Mouse (Mus musculus) lung, postnatal 10 days (tissue): ENCODE measurements around the gene Zcchc3.

Experiments
- DNase-seq: peaks from one replicate; pipeline ENCODE4 v3.0.0; 2021

Zcchc3 gene

DNA sequence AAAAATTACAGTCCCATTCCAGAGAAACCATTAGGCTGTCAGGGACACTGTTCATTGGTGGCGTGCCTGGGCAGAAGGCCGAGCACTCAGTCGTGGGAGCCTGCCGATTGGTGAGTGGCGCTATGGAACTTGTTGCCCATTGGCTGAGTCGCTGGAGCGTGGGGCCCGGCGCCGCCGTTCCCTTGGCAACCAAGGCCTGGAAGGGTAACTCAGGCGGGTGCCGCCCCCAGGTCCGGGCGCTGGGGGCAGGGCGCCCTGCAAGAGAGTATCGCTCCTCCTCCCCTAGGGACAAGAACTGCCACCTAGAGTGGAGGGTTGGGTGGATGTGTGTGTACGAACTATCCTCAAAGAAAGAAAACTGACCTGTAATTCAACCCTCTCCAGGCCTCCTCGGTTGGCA lies 8.7 kb downstream of the Zcchc3 start:
- DNase-seq: peak; percentile 98

DNA sequence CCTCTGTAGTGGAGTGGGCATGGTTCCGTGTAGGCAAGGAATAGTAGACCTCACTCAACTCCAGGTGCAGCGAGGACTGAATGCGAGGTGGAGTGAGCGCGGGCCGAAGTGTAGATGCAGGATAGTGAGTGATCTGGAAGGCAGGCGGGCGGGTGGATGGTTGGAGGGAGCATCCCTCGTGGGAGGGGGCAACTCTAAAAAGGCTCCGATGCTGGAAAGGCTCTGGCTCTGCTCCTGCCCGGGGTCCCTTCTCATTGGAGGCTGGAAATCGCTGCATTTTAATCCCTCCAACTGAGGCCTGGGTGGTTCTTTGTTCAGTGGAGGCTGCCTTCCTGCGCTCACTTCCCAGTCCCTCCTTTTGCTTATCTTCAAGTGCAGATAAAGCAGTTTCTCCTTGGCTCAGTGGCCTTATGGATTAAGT lies 15.7 kb downstream of the Zcchc3 start:
- DNase-seq: no peak

DNA sequence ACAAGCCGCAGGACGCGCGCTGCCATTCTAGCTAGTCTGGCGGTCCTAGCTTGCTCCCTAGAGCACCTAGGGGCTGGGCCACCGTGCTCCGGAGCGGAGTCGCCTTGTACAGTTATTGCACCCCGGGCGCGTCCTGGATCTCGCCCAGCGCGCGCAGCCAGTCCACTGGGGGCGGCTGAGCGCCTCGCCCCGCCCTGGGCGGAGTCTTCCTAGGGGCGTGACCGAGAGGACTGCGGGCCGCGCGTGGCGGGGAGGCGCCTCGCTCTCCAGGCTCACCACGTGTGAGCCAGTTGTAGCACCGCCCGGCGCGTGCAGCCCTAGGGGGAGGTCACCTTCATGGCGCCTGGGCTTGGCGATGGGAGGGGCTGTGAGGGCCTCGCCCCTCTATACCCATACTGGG lies 16.1 kb downstream of the Zcchc3 start:
- peak; percentile 98 for DNase-seq

DNA sequence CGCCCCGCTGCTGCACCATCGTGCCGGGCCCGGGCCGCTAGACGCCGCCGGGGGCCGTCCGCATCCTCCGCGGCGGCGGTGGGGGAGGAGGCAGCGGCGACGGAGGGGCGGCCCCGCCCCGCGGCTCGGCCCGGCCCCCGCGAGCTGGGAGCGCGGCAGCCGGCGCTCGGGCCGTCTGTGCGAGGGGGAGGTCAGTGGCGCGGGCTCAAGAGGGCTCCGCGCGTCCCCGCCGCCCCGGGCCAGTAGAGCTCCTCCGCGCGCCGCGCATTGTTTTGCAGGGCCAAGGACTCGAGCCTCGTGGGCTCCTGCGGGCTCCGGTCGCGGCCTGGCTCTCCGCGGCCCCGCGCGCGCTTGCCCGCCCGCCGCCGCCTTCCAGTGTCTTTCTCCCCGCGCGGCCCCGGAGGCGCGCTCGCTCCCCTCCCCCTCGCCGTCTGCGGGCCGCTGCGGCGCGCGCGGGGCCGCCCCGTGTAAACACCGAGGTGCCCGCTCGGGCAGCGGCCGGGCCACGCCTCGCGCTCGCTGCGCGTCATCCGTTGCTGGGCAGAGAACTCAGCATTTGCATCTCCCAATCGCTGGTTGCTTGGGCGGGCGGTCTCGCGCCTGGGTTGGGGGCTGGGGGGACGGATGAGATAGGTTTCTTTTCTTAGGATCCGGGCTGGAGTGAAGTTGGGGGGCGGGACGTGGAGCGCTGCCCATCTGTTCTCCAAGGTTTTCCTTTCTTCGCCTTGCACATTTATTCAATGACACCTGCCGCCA lies 17.0 kb downstream of the Zcchc3 start, which contains the start of gene Sox12:
Gene Sox12, minus strand, starts transcription at position 384 of the 756 bp plus-strand sequence.
- peak; percentile 99 for DNase-seq

DNA sequence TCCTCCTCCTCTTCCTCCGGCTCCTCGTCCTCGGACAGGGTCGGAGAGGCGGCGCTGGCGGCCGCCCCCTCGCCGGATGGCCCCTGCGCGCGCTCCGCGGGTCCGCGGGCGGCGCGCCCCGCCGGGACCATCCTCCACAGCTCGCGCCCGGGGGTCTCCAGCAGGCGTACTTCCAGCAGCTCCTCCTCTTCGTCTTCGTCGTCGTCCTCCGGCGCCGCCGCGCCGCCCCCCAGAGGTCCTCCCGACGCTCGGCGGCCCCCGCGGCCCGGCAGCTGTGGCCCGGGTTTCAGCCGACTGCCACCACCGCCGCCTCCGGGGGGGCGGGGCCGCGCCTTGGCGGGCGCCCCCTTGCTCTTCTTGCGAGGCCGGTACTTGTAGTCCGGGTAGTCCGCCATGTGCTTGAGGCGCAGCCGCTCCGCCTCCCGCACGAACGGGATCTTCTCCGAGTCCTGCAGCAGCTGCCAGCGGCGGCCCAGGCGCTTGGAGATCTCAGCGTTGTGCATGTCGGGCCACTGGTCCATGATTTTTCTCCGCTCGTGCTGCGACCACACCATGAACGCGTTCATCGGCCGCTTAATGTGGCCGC lies 17.7 kb downstream of the Zcchc3 start:
- peak; percentile 91 for DNase-seq

DNA sequence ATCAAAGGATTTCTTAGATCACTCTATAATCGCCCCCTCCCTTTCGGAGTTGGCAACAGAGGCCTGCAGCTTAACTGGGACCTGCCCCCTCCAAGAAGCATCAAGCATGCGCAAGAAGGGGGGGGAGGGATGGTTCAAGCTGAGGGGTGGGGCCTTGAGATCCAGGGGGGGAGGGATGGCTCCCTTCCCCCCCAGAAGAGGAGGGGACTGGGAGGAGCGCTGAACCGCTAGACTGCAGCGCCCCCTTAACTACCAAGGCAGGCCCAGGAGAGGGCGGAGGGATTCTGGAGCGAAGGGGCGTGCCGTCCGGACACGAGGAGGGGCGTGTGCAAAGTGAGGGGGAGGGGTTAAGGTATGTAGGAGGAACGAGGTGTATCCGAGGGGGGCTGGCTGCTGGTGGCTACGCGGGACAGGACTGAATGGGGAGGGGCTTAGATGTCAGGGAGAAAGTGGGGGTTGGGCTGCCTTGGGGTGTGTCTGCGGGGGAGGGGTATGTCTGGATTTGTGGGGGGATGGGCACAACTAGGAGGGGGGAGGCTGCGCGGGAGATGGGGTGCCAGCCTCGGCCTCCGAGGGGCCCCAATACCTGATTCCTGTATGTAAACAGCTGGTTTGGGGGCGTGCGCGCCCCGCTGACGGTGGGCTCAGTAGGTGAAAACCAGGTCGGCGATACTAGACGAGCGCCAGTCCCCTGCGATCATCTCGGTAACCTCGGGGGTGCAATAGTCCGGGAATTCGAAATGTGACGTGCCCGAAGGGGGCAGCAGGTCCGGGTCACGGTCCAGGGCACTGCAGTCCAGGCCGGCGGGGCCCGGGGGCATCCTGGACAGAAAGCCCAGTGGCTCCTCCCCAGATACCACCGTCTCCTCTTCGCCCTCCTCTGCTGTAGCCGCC lies 18.5 kb downstream of the Zcchc3 start:
- DNase-seq: peak; percentile 96

DNA sequence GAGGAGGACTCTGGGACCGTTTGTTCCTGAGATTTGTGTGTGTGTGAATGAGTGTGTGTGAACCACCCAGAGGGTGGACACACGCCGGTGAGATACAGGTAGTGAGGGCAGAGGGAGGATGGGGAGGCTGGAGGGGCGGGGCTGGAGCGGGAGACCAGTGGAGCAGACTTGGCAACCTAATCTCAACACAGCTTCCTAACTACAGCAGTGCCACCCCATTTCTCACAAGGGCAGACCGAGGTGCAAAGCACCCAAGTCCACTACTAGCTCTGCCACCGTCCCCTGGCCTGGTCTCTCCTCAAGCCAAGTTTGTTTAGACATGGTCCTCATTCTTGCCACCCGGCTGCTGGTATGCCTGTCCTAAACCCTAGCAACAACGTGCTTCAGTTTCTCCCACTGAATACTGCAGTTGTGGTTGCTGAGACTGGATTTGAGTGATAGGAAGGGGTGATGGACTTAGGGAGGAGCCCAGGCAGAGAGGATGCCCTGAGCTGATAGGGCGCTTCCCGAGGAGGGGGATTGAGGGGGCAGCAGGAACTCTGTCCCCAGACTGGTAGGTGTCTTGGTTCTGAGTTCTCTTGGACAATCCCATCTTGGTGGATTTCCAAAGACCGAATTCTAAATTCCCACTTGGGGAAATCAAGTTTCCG lies 19.4 kb downstream of the Zcchc3 start:
- no peak for DNase-seq

DNA sequence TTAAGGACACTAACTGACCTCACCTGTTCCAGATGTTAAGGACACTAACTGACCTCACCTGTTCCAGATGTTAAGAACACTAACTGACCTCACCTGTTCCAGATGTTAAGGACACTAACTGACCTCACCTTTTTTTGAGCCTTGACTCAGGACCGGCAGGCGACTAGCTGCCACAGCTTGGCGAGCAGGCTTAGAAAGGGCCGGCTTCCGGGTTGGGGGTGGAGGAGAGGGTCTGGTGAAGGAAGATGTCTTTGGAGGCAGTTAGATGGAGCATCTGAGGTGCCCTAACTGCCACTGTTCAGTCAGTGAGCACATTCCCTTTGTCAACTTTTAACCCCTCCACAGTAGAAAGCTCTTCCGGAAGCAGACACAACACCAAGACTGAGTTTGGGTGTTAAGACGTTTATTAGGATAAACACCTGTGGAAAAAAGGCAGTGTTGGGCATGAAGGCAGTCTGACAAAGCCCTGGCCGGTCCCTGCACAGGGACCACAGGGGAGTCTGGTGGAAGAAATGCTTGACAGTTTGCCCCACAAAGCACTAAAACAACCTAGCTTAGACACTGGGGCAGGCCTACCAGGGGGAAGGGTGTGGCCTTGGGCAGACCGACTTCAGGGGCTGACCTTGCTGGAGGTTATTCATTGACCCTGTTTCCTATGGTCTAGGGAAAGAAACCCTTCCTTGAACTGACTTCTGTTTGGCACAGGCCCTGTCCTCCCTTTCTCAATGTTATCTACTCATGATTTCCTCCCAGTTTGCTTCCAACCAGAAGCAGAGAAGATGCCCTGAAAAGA lies 21.4 kb downstream of the Zcchc3 start:
- DNase-seq: no peak

DNA sequence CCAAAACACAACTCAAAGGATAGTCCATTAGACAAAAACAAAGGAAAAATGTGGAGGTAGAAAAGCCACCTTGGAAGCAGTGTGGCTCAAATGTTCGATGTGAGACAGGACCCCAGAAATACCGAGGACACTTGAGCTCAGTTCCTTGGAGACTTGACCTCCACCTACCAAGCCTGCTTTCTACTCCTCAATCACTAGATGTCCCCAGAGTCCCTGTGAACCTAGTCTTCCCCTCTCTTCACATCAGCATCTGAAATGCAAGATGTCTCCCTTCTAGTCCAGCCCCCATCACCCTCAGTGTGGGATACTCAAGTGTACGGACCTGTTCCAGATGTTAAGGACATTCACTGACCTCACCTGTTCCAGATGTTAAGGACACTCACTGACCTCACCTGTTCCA lies 22.0 kb downstream of the Zcchc3 start:
- peak; percentile 80 for DNase-seq

DNA sequence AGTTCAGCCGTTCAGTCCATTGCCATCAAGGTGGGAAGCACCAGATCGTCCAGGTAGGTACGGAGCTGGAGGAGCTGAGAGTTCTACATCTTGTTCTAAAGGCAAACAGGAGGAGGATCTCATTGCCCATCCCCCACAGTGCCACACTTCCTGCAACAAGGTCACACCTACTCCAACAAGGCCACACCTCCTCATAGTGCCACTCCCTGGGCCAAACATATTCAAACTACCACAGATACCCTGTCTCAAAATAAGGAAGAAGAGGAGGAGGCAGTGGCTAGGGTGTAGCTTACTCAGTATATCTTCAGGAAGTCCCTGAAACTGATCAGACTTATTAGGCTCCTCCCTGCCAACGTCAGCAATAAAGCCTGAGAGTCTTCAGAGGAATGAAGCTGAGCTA lies 30.6 kb downstream of the Zcchc3 start:
- no peak for DNase-seq

DNA sequence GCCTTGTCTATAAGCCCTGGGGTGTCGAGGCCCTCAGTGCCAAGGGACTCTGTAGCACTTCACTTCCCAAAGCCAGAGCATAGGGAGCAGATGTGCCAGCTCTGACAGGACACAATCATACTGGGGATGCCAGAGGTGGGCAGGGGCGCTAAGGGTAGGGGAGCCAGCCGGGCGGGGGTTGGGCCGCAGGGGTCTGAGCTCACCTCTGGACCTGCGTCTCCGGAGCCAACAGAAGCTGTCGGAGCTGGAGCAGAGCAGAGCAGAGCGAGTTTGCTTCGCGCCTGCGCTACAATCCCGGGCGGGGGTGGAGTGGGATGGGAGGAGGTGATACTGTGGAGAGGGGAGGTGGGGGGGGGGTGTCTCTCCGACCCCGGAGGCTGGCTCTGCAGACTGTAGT lies 38.5 kb downstream of the Zcchc3 start, which contains the start of gene Nrsn2:
Gene Nrsn2, minus strand, starts transcription at position 294 of the 397 bp plus-strand sequence.
- no peak for DNase-seq

DNA sequence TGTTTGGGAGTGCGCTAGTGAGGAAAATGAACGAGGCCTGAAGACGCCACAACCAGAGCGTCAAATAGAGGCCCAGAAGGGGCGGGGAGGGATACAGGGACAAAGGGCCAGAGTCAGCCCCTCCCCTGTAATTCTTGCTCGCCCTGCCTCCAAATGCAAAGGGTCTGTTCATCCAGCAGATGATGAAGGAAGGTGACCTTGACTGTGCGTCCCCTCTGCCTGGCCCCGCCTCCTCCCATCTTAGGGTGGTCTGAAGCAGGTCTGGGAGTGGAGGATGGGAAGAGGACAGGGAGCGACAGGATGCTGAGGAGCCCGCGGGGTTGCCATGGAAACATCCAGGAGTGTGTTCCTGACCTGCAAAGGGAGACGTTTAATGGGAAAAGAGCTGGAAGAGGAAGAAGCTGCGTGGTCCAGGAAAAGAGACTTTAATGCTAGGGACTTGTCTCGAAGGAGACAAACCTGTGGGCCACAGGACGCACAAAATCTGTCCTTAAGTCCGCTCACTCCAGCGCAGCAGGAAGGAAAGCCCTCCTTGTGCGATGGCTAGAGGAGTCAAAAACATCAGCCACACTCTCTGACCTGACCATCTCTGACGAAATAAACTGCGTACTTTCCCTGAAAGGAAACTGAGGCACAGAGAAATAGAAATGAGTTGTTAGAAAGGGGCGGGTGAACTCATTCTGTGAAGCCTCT lies 39.0 kb downstream of the Zcchc3 start:
- DNase-seq: no peak

DNA sequence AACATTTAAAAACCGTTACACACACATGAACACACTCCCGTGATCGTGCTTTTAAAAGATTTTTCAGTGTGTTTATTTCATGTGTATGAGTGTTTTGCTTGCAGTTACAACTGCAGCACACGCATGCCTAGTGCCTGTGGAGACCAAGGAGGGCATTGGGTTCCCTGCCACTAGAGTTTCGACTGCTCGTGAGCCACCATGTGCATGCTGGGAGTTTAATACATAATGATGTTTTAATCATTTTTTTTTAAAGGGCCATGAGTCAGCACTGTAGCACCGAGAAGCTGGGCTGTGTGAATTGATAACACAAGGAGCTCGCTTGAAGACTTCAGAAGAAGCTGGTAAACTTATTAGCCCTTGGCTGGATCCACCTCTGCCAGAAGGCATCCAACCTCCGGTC lies 41.3 kb downstream of the Zcchc3 start:
- no peak for DNase-seq

DNA sequence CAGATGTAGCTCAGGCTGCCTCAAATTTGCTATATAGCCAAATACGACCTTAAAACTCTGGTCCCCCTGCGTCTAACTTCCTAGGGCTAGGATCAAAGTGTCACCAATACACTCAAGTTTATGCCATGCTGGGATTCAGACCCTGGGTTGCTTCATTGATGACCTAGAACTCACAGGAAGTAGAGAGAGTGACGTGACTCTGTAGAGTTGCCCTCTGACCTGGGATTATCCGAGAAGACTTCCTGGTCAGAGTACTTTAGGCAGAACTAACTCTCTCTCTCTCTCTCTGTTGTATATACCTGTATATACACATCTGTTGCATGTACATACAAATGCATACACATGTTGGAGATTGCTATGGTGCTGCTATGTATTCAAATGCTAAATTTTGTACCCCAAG lies 42.2 kb downstream of the Zcchc3 start:
- DNase-seq: no peak

DNA sequence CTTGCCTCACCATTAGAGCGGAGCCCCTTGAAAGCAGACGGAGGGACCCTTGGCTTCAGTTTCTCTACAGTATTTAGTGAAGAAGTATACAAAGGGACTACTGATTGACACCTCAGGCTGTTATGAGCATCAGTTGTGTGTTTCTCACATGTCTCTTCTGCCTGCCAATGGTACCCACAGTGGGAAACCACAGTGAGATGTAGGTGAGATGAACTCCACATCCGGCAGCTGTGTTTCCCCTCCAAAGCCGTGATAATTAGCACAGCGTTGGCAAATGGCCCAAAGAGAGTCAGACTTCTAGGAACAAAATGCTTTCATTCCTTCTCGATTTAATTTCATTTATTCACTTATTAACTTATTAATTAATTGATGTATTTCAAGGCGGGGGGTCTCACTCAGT lies 42.7 kb downstream of the Zcchc3 start:
- no peak for DNase-seq

DNA sequence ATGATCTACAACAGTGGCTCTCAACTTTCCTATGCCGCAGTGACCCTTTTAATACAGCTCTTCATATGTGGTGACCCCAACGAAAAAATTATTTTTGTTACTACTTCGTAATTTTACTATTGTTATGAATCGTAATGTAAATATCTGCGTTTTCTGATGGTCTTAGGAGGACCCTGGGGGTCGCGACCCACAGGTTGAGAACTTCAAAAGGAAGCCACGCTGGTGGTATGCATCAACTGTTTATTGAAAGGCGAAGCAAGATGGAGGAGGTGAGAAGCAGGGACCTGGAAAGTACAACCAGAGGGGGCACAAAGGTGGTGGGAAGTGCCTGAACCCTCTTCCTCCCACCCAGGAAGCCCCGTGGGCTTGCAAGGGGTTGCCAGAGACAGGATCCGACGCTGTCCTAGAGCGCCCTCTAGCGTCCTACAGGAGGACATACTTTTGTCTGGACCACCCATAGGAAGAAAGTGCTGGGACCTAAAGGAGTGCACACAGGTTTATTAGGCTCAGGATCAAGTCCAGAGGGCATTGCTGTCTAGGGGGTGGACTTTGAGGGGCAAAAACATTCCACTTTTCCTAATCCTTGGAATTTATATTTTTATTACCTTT lies 46.2 kb downstream of the Zcchc3 start:
- peak; percentile 72 for DNase-seq

DNA sequence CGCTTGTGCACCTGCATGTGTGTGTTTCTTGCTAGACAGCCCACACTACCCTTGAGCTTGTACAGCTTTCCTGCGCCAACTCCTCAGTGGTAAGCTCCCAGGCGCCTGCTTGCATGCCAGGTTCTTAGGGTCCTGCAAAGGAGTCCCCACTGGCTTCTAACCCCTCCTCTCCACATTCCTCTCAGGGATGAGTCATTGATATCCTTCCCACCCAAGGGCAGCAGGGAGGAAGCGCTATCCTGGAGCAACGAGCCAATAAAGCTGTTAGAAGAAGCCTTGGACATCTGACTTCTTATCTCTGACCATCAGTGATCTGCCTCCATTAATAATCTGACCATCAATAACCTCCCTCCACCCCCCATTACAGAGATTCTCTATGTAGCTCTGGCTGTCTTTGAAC lies 46.9 kb downstream of the Zcchc3 start:
- DNase-seq: no peak

DNA sequence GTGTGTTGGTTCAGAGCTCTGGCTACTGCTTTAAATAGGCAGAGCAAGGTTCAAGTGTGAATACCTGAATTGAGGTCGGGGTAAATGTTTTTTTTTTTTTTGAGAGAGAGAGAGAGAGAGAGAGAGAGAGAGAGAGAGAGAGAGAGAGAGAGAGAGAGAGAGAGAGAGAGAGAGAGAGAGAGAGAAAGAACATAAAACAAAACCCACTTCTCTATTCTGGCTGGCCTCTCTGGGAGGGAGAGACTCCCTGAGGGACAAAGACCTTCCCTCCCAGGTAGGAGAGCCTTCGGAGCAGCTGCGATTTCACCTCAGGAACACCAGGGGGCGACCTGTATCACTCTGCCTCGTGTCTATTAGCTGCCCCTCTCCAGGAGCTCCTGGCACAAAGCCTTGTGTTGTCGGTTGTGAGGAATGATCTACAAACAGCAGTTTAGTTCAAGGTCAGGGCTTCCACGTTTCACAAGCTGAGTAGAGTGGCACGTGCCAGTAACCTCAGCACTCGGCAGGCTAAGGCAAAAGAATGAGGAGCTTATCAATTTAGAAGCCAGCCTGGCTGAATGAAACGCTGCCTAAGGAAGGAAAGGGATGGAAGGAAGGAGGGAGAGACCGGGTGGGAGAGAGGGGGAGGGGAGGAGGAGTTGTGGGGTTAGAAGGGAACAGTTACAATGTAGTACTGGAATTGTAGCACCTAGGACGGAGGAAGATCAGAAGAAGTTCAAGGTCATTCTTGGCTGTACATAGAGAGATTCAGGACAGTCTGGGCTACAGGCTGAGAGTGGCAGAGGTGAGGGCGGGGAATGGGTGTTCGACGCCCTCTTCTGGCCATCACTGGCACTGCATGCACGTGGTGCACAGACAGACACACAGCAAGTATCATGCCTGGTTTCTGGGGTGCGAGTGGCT lies 51.3 kb downstream of the Zcchc3 start:
- peak; percentile 91 for DNase-seq
